Mouse (Mus musculus): Measurements from ENCODE around the gene Fam213a.

The Fam213a gene

DNA sequence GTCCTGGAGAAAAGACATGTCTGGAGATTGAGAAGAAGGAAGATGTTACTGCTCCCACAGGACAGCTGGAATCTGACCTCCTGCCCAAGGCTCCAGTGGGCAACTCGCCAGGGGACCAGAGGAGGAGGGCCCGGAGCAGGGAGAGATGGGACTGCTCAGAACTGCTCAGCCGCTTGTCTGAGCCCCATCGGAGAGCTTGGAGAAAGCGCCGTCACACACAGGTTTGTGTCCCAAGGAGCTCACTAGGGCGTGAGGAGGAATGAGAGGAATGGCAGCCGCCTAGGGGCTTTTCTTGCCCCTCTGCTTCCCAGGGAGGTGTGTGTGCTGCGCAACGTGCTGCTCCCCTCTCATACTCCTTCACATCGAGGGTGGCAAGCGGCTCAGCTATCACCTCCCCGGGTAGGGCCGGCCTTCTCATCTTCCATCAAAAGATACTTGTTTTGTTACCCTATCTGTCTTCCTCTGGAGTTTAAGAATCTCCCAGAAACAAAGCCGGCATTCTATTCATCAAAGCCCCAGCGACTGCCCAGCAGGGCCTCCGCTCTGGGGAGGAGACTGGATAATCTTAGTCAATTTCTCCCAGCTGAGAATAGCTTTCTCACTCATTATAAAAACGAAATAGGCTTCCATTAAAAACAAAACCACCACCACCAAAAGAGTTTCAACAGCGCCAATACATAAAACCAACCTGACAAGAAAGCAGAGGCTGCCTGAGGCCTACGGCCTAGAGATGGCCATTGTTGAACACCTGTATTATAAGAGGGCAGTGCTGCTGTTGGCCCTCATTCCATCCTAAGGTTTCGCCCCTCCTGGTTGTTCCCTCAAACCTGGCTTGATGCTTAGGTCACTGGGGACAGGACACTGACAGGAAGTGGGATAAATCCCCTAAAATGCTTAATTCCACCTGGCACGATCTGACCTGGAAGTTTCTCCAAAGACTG lies 9.1 kb downstream of the Fam213a start:
- DNase-seq = peak; percentile 83 to 89

DNA sequence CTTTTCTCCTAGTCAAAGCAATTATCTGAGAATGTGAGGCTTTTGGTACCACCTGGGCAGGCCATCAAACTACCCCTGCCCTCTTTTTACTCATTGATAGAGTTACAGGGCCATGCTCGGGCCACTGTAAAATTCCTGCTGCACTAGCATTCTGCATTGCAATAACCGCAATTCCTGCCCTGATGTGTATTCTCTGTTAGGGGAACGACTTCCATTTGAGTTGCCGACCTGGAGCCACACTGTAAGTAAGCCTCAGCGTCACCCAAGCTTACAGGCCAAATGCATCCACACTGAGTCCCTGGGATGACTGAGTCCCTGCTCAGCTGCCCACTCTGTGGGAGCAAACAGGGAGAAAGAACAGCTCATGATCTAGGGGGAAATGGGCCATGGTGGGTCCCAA lies 12.0 kb downstream of the Fam213a start:
- DNase-seq = no peak

DNA sequence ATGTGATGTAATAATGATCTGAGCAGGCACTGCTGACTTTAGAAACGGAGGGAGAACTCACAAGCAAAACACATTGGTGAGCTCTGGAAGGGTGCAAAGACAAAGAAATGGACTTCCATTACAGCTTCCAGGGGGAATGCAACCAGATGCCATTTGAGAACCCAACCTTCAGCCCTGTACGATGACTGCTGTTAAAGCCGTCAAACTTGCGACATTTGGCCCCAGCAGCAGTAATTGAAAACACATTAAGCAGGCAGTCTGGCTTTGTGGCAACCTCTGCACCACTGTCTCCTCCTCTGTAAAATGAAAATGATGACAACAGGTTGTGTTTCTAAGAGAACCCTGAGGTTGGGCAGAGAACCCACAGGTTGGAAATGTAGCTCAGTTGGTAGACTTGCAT lies 12.8 kb downstream of the Fam213a start:
- no peak for DNase-seq

DNA sequence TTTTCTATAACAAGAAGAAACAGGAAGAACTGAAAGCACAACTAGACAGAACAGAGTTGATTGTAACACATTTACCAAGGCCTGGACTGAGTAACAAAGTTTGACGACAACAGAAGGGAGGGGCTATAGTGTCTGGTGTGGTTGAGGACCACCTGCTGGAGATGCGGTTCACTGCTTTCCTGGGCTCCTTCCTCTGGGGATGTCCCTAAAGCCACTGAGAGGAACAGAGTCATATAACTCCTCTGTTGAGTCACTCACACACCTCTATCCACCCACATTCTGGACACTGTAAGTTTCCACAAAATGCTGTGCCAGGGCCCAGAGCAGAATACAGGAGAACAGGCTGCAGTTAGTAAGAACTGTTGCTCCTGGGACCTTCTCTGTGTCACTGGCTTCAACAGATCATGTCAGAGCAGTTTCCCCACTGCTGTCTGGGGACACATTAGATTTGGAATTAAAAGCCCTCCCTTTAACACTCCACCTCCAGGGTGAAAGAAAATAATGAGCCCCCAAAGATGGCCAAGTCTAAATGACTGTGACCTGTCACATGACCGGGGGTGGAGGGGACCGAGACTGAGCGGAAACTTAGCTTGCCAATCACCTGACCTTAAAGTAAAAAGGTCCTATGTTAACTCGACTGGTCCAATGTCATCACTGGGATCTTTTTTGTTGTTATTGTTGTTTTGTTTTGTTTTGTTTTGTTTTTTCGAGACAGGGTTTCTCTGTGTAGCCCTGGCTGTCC lies 13.5 kb downstream of the Fam213a start:
- DNase-seq = no peak

DNA sequence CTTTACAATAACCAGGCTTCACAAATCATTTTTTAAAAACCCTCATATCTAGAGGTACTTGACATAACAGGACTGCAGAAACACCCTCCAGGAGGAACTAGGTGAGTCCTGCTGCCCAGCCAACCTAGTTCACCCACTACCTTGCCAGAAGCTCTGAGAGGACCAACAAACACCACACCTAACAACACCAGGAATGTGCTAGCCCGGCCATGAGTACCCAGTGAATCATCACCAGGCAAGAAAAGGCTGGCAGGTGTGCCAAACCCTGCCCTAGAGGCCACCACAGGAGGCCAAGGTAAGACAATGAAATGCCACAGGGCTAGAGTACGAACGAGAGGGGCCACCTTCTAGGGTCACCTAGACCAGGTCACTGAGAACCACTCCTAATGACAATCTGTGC lies 17.4 kb downstream of the Fam213a start:
- no peak for DNase-seq

DNA sequence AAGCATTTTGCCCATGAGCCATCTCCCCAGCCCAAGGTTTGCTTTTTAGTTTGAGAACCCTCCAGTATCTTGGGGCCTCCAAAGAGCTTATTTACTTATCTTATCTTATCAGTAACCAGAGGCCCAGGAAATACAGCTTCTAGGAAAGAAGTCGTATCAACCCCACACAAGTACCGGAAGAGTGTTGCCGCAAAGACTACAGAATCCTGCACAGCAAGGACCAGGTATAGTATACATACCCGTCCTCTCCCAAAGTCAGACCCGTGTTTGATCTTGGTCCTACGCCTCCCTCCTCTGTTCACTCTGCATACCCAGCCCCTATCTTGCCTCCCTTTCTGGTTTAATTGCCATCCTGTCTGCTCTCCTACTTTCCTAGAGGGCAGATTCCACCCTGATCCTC lies 21.1 kb downstream of the Fam213a start:
- no peak for DNase-seq

DNA sequence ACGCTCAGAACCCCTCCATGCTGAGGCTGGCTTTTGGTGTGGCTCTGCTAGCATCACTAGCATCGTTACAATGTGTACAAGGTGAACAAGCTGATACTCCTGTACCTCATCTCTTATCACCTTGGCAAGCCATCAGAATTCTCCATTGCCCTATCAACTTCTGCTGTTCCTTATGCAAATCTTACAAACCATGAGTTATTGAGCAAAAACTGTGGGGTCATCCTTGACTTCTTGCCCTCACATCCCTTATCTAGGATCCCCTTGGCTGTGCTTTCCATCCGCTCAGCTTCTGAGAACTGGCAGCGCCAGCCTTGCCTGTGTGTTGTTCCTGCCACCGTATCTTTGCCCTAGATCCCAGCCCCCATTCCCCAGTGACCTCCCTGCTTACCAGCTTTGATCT lies 24.8 kb downstream of the Fam213a start:
- DNase-seq = no peak

DNA sequence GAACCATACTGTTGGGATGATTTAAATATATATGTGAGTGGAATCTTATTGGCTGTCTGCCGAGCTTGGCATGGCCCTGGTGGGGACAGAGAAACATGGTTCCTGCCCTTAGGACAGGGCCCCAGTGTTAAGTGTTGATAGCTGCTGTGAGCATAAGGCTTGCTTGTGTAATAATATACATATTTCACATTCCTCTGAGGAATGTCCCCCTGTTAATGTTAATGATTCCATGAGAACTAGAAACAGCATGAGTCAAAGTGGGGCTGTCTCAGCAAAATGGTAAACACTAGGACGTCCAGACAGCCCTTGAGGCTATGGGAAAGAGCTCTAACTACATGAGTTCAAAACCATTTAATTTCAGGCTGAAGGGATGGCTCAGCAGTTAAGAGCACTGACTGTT lies 26.4 kb downstream of the Fam213a start:
- no peak for DNase-seq

DNA sequence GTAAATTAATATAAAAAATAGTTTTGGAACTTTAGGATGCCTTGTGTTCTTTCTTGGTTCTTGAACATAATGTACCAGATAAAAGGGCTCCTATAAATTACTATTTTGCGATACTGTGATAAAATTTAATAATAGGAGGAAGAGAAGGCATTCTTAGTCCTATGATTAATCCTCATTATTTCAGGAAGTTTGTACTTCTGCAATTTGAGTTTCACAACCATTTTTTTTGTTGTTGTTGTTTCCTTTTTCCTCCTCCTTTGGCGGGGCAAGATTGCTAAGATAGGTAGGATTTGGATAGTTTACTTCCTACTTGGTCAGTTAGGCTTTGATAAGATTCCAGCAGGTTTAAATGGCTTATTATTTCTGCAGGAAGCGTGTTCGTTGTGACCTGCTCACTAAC lies 28.0 kb downstream of the Fam213a start:
- DNase-seq = no peak

DNA sequence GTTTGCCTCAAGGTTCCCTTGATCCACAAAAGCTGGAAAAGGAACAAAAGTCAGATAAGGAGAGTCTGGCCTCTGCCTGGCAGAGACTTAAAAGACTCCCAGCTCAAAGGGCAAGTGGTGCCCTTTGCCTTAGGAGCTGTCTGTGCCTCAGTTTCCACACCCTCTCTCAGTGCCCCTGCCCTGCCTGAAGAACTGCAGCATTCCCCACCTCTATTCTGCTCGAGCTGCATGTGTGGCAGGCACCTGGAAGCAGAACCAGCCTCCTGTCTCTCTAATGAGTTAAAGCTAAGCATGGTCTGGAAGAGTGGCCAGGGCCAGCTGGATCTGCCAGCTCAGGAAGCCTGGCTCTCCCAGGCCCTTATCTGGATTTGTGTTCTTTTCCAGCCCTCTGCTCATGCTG lies 33.9 kb downstream of the Fam213a start:
- no peak for DNase-seq

DNA sequence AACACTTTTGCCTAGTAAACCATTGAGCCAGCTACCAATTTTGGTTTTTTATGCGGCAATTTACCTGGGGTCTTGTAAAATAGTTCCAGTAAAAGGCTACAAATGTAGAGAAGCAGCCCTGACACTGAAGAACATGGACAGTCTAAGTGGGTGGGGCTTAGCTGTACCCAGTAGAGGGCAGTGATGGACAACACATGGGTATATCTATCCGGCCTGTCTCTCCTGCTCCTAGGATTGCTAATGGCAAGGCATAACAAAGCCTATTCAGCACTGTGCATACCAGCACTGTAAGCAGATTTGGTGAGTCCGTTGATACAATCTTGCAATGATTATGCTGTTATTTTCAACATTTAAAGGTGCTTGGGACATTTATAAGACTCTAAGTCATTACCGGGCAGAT lies 34.6 kb downstream of the Fam213a start:
- peak; percentile 62 to 75 for DNase-seq

DNA sequence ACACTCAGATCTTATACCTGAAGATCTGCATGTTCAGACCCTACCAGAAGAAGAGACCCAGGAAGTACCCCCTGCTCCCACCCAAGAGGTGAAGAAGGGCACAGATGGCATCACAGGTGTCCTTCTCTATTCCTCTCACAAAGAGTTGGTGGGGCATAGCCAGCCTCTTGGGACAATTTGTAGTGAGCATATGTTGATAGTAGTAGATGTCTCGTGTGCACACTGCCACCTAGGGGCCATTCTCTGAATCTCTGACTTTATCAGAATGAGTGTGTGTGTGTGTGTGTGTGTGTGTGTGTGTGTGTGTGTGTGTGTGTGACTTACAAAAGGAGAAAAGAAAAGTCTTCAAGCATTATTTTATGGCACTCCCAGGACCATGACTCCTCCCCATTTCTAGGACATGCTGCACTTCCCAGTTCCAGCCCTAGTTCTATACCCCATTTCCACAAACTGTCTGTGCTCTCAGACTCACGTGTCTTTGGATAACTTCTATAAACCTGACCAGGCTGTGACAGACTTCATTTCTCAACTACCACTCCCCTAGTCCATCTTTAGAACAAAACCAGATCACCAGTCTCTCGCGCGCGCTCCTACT lies 38.4 kb downstream of the Fam213a start:
- peak; percentile 57 to 74 for DNase-seq

DNA sequence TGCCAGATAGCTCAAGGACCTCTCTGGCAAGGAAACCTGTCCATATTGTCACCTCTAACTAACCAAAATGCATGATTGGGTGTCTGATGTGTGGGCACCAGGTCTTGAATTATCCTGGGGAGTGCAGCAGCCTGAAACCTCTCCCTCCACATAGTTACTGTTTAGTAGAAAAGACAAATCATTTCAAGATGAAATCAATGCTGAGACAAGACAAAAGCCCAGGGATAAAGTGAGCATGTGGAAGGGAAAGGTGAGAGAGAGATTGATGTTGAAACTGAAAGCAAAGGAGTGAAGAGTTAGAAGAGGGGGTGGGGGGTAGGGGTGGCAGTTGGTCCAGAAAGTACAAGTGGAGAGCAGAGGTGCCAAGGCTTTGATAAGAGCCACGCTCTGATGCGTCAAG lies 45.5 kb downstream of the Fam213a start:
- no peak for DNase-seq

DNA sequence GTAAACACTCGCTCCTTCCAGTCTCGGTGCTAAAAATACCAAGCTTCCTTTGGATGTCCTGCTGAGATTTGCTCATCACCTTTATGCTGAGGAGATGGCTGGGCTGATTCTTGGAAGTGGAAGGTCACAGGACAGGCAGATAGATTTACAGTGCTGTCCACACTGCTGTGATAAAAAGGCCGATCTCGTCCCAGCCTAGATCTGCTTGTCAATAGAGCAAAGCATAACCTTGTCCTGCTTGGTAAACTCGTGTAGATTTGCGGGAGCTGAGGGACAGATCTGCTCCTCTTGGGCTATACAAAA lies 46.0 kb downstream of the Fam213a start:
- DNase-seq = no peak

DNA sequence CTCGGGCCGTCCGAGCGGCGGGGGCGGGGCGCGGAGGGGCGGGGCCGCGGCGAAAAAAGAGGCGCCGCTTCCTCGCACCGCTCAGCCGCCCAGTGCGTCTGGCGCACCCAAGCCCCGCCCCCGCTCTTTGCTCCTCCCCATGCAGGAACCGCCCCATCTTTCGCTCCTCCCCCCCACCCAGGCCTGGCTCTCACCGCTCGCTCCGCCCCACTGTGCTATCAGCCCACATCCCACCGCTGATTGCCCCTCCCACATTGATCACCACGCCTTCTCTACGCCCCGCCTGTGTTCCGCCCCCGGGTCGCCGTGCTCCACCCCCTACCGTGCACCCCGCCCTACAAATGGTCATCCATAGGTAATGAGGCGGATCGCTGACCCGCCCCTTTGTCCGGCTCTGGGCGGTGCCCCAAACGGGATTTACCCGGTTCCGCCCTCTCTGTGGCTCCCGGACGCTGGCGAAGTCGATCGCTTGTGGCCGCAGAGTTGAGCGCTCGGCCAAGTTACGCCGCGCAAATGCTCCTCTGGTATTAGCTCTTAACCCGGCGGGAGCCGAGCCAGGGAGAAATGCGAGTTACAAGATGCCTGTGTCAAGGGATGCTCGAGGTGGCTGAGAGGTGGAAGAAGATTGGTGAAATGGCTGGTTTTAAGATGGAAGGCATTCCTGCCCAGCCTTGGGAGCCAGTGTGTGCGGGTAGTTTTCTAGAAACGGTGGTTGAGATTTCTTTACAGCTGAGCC lies 46.6 kb downstream of the Fam213a start:
- peak; percentile 98 to 99 for DNase-seq

DNA sequence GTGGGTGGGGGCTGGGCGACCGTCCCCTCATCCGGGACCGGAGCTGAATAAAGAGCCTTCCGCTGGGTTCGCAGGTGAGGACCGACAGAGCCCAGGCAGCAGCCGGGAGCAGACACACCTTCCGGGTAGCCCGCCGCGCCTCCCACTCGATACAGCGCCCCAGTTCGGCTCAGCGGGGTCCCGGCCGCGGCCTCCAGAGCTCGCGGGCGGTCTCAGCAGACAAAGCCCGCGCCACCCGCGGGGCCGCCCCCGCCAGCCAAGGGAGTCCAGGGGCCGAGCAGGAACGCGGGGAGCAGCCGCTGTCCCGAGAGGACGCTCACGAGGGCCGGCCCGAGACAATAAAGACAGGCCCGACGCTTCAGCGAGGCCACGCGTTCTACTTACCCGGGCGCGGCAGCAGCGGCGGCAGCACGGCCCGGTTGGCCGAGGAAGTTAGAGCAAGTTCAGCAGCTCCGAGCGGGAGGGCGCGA lies 47.2 kb downstream of the Fam213a start, which contains the start of gene Tspan14:
Gene Tspan14, minus strand, starts transcription at position 416 of the 470 bp plus-strand sequence.
- no peak for DNase-seq

DNA sequence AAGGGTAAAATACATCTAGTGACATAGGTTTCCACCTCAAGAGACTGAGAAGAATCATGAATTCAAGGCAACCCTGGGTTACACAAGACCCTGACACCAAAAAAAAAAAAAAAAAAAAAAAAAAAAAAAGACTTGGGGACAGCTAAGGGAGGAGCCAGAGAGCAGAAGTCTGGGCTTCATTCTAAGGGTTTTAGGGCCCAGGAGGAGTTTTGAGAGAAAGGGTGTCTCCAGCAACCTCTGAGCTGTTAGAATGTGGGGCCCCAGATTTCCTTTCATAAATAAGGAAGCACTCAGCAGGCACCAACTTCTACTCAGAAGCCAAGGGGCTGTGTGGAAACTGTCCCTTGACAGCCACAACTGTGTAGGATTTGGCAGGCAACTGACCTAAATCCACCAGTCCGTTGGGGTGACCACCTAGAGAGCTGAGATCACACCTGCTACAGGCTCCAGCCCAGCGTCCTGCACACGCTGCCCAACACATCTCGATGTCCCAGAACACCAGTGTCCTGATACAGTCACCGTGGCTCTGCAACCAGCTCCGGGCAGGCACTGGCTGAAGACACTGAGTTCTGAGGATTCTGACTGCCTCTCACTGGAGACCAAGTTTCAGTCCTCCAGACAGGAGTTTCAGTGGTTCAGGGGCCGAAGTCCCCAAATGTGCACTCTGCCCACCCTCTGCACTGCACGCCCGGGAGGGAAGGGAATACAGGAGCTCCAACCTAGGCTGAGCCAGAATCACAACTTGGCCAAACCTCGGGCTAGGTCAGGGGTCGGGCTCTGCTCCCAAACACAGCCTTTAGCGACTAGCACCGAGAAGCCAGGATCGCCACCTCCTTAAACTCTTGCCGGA lies 47.9 kb downstream of the Fam213a start:
- DNase-seq = peak; percentile 72 to 75

DNA sequence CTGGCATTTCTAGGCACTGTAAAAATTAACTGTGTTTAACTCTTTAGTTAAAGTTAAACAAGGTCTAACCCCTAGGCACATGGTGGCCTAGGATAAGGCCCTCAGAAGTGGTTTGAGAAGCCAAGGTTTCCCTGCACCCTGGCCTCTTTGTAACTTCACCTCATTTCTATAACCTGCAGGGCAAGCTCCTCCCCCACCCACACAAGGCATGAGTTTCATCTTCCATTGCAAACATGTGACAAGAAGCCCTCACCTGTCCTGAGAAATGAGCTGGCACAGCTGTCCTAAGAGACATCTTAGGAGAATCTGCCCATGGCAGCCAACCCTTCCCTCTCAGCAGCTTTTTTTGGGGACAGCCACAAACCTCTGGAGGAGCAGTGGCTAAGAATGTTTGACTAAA lies 48.7 kb downstream of the Fam213a start:
- peak in 1 of 2 experiments; percentile 65 for DNase-seq

DNA sequence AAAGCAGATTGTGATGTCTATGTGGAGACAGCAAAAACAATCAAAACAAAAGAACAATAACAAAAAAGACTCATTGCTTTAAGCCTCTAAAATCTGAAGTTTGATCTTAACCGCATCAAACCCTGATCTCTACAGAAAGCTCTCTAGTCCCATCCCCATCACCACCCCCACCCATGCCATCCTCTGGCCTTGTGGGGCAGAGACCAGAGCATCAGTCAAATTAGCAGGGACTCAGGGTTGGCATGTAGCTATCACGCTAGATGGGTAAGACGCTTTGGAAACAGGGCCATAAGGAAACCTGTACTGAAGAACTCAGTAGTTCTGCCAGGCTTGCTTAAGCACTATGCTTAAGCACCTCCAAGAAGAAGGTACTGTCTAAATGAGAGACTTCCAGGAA lies 49.4 kb downstream of the Fam213a start:
- DNase-seq = no peak

DNA sequence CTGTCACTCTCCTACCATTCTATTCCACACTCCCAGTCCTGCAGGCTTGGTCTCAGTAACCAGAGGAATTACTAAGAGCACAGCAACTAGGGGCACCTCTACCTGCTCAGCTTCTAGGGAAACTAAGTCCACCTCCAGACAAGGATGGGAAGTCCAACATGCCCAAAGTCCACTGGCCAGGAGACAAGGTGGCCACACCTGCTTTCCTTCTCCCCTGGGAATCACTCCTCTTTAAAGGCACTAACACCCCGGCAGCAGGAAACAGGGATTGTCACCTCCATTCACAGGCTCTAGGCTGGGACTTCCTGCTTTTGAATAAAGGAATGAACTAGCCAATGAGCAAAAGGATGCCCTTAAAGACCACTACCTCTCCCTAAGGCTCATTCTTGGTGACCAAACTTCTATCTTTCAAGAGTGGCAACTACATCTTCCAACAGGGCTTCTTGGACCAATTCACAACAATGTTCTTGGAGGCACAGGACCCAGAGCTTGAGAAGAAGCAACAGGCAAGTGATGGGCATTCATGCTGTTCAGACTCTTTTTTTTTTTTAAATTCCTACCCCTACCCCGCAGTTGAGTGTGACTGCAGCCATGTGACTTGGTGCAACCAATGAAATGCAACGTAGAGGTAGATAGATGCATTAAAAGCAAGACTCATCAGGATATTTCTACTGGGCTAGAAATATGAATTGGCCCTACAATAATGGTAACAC lies 49.9 kb downstream of the Fam213a start:
- DNase-seq = no peak
